Mouse (Mus musculus): ENCODE measurements around the gene Ccdc92b. TPM values are rescaled to one million over a fixed set of nuclear protein-coding genes. Genes with fewer than 3 reads are reported as not detected.
A peak's percentile ranks its signal among the peaks of the same experiment; 100 is the strongest.

The Ccdc92b gene
- polyA plus RNA-seq, 1 experiment from 2014 or later = 0.29 TPM

DNA sequence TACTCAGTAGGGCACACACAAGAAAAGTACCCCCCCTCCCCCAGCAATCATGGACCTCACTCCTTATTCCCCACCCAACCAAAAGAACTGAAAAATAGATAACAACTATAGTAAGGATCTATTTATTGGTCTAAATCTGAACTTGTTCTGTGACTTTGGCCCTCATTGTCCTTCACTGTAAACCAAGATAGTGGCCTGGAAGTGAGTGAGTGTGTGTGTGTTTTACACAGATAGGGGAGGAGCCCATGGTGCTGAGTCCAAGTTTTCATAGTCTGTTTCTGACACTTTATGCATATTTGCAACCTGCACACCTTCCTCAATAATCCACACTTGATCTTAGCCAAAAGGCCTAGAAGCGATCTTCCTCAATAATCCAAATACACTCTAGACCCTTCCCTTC, 29.3 kb downstream of the Ccdc92b start:
- no peaks in the 10 kb centered on the region for H3K36me3 ChIP-seq (ENCODE audit: control insufficient read depth, insufficient read depth, low read length)
- peak overlapping the region; percentile 91 for H3K9ac ChIP-seq (ENCODE audit: low read depth, low read length)
- peak overlapping the region; percentile 96 for H3K4me3 ChIP-seq (ENCODE audit: low read length)
- no peaks in the 10 kb centered on the region for H3K27me3 ChIP-seq (replicated peaks; ENCODE audit: control insufficient read depth, insufficient read depth, low read length)
- peak; percentile 44 for ATAC-seq
- H3K4me1 ChIP-seq (ENCODE audit: control insufficient read depth, insufficient read depth, low read length) = peaks cover 35% of the 10 kb centered on the region
- WGBS = 3% methylated on average over 1 of the region's 1 CpGs
- no peaks in the 10 kb centered on the region for H3K9me3 ChIP-seq (ENCODE audit: control insufficient read depth, low read length)
- H3K27ac ChIP-seq (ENCODE audit: low read length) = peak overlapping the region; percentile 93
- peak overlapping the region; percentile 65 for H3K4me2 ChIP-seq (ENCODE audit: low read depth, low read length)

DNA sequence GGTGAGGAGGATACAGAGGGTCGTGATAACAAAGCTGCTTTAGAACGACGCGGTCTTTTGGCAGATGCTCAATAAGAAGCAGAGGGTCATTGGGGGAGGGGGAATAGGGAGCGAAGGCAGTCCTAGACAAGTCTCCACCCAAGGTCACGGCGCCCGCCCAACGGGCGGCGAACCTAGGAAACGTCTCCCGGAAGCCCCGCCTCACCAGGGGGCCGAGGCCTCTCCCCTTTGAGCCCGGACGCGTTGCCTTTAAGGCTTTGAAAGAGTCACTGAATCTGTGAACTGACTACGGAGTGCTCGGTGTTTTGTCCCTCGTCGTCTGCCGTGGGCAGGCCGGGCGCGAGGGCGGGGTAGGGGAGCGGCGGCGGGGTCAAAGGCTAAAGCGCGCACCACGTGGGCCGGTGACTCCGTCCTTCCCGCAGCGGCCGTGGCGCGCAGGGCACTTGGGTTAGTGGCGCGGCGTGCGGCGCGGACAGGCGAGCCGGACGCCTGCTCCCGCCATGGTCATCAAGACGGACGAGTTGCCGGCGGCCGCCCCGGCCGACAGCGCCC, 29.8 kb downstream of the Ccdc92b start, which contains the start of gene Cluh:
Gene Cluh, plus strand, starts transcription at position 401 of the 552 bp plus-strand sequence.
- Histone ChIP-seq H3K4me3 (ENCODE audit: low read length) (peak within 1 kb of the TSS; percentile 96), H3K9me3 (ENCODE audit: control insufficient read depth, low read length) (no peaks in the 10 kb centered on the region), H3K9ac (ENCODE audit: low read depth, low read length) (peak within 1 kb of the TSS; percentile 91), H3K27ac (ENCODE audit: low read length) (peak within 1 kb of the TSS; percentile 93), H3K36me3 (ENCODE audit: control insufficient read depth, insufficient read depth, low read length) (no peaks in the 10 kb centered on the region), H3K4me2 (ENCODE audit: low read depth, low read length) (peak within 1 kb of the TSS; percentile 81), H3K27me3 (replicated peaks; ENCODE audit: control insufficient read depth, insufficient read depth, low read length) (no peaks in the 10 kb centered on the region), H3K4me1 (ENCODE audit: control insufficient read depth, insufficient read depth, low read length) (peaks cover 35% of the 10 kb centered on the region)
- peak; percentile 86 for ATAC-seq
- under 1% methylated on average over 57 of the region's 58 CpGs for WGBS

DNA sequence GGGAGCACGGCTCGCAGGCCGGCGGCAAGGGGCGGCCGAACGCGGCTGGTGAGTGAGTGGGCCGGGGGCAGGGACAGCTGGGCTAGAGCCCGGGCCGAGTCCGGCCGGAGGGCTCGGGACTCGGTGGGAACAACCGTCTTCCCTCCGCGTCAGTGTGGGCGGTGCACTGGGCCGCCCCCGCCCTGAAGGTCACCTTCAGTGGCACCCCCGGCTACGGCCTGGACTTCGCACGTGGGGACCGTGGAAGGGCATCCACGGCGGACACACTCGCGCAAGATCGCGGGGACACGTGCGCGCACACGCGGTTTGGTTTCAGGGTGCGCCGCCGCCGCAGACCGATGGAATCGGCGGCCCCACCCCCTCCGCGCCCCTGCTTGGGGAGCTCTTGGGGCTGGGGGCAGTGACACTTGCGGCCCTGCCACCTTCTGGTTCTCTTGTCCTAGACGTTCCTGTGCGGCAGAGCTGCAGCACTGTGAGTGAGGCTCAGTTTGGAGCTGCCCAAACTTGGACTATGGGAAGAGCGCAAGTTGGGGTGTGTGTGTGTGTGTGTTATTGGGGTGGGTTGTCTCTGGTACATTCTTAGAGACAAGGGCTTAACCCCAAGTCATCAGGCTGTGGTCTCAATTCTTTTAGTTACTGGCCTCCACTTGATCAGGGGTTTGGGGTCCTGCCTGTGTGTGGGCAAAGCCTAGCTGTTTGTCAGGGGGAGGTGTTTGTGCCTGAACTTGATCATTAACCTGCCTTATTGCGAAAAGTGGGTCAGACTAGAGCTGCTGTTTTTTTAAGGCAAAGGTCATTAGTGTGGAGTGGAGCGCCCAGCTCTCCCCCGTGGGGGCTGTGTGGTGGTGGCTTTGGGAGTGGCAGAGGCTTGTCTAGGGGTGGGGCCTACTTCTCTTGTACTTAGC, 30.5 kb downstream of the Ccdc92b start:
- Histone ChIP-seq H3K9ac (ENCODE audit: low read depth, low read length) (peak overlapping the region; percentile 91), H3K27me3 (replicated peaks; ENCODE audit: control insufficient read depth, insufficient read depth, low read length) (no peaks in the 10 kb centered on the region), H3K27ac (ENCODE audit: low read length) (peak overlapping the region; percentile 93), H3K36me3 (ENCODE audit: control insufficient read depth, insufficient read depth, low read length) (no peaks in the 10 kb centered on the region), H3K9me3 (ENCODE audit: control insufficient read depth, low read length) (no peaks in the 10 kb centered on the region), H3K4me1 (ENCODE audit: control insufficient read depth, insufficient read depth, low read length) (peaks cover 35% of the 10 kb centered on the region), H3K4me3 (ENCODE audit: low read length) (peak overlapping the region; percentile 96), H3K4me2 (ENCODE audit: low read depth, low read length) (peak overlapping the region; percentile 81)
- under 1% methylated on average over 53 of the region's 53 CpGs for WGBS
- ATAC-seq = peak; percentile 69

DNA sequence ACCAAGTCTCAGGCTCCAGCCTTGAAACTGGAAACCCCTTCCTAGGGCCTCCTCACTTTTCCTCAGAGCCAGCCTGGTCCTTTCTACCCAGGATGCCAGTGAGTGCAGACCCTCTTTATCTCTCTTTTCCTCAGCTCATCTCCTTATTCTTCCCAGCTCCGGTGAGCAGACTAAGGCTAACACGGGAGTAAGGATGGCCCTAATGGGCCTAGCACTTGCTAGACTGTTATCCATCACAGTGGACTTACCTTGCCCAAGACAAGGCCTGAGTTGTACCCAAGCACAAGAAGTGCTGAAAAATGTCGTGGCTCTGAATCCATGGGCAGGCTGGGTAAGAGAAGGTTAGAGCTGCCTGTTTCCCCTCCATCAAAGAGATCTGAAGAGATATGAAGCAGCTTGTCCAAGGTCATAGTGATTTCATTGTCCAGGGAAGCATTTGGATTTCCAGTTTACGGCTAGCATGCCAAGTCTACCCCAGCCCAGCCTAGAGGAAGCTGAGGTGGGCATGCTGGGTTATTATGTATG, 31.2 kb downstream of the Ccdc92b start:
- no peaks in the 10 kb centered on the region for H3K36me3 ChIP-seq (ENCODE audit: control insufficient read depth, insufficient read depth, low read length)
- H3K27me3 ChIP-seq (replicated peaks; ENCODE audit: control insufficient read depth, insufficient read depth, low read length) = no peaks in the 10 kb centered on the region
- no peak for ATAC-seq
- H3K9ac ChIP-seq (ENCODE audit: low read depth, low read length) = peak overlapping the region; percentile 91
- peak overlapping the region; percentile 81 for H3K4me2 ChIP-seq (ENCODE audit: low read depth, low read length)
- WGBS = 42% methylated on average over 4 of the region's 4 CpGs
- peaks cover 35% of the 10 kb centered on the region for H3K4me1 ChIP-seq (ENCODE audit: control insufficient read depth, insufficient read depth, low read length)
- peak overlapping the region; percentile 96 for H3K4me3 ChIP-seq (ENCODE audit: low read length)
- peak overlapping the region; percentile 93; the same call in 1 of the 2 replicates for H3K27ac ChIP-seq (ENCODE audit: low read length)
- H3K9me3 ChIP-seq (ENCODE audit: control insufficient read depth, low read length) = no peaks in the 10 kb centered on the region

GRCm38 (mm10) chr11:74652791-74653191, 33.4 kb downstream of the Ccdc92b start:
- Histone ChIP-seq H3K4me1 (ENCODE audit: control insufficient read depth, insufficient read depth, low read length) (peaks cover 35% of the 10 kb centered on the region), H3K36me3 (ENCODE audit: control insufficient read depth, insufficient read depth, low read length) (peaks cover 9% of the 10 kb centered on the region), H3K9ac (ENCODE audit: low read depth, low read length) (peak overlapping the region; percentile 1; the same call in 1 of the 2 replicates), H3K4me3 (ENCODE audit: low read length) (no peak overlapping the region), H3K9me3 (ENCODE audit: control insufficient read depth, low read length) (0 out of 2 replicates have a peak, but pooled peaks cover under 1% of the 10 kb centered on the region), H3K27ac (ENCODE audit: low read length) (0 out of 2 replicates have a peak overlapping the region, but pooled peaks have one; percentile 7), H3K4me2 (ENCODE audit: low read depth, low read length) (peak overlapping the region; percentile 25; the same call in 1 of the 2 replicates), H3K27me3 (replicated peaks; ENCODE audit: control insufficient read depth, insufficient read depth, low read length) (no peaks in the 10 kb centered on the region)
- ATAC-seq = no peak
- WGBS = 84% methylated on average over 4 of the region's 4 CpGs

GRCm38 (mm10) chr11:74653385-74653784, 34.0 kb downstream of the Ccdc92b start:
- WGBS = 55% methylated on average over 6 of the region's 6 CpGs
- Histone ChIP-seq H3K4me1 (ENCODE audit: control insufficient read depth, insufficient read depth, low read length) (peaks cover 31% of the 10 kb centered on the region), H3K9me3 (ENCODE audit: control insufficient read depth, low read length) (0 out of 2 replicates have a peak, but pooled peaks cover 4% of the 10 kb centered on the region), H3K4me3 (ENCODE audit: low read length) (no peak overlapping the region), H3K36me3 (ENCODE audit: control insufficient read depth, insufficient read depth, low read length) (peaks cover 14% of the 10 kb centered on the region), H3K27ac (ENCODE audit: low read length) (0 out of 2 replicates have a peak overlapping the region, but pooled peaks have one; percentile 7), H3K9ac (ENCODE audit: low read depth, low read length) (peak overlapping the region; percentile 1; the same call in 1 of the 2 replicates), H3K27me3 (replicated peaks; ENCODE audit: control insufficient read depth, insufficient read depth, low read length) (no peaks in the 10 kb centered on the region), H3K4me2 (ENCODE audit: low read depth, low read length) (0 out of 2 replicates have a peak overlapping the region, but pooled peaks have one; percentile 7)
- no peak for ATAC-seq

GRCm38 (mm10) chr11:74655941-74656340, 36.5 kb downstream of the Ccdc92b start:
- H3K36me3 ChIP-seq (ENCODE audit: control insufficient read depth, insufficient read depth, low read length) = peaks cover 28% of the 10 kb centered on the region
- no peak for ATAC-seq
- H3K27ac ChIP-seq (ENCODE audit: low read length) = no peak overlapping the region
- H3K9me3 ChIP-seq (ENCODE audit: control insufficient read depth, low read length) = 0 out of 2 replicates have a peak, but pooled peaks cover 4% of the 10 kb centered on the region
- H3K4me3 ChIP-seq (ENCODE audit: low read length) = no peak overlapping the region
- H3K4me1 ChIP-seq (ENCODE audit: control insufficient read depth, insufficient read depth, low read length) = peaks cover 21% of the 10 kb centered on the region
- 84% methylated on average over 3 of the region's 3 CpGs for whole genome bisulfite sequencing
- no peaks in the 10 kb centered on the region for H3K27me3 ChIP-seq (replicated peaks; ENCODE audit: control insufficient read depth, insufficient read depth, low read length)
- no peak overlapping the region for H3K9ac ChIP-seq (ENCODE audit: low read depth, low read length)
- H3K4me2 ChIP-seq (ENCODE audit: low read depth, low read length) = no peak overlapping the region

DNA sequence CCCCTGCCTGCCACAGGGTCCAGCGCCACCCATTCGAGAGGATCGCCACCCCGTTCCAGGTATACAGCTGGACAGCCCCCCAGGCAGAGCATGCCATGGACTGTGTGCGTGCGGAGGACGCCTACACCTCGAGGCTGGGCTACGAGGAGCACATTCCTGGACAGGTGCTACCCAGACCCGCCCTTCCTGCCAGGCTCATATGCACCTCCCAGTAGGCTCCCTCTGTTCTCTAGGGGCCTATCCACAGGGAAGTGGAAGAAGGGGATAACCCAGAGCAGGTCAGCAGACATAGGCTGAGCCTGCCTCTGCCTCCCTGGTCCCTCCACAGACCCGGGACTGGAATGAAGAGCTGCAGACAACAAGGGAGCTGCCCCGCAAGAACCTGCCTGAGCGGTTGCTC, 40.9 kb downstream of the Ccdc92b start:
- H3K4me3 ChIP-seq (ENCODE audit: low read length) = no peak overlapping the region
- 90% methylated on average over 13 of the region's 13 CpGs for WGBS
- peaks cover 57% of the 10 kb centered on the region for H3K36me3 ChIP-seq (ENCODE audit: control insufficient read depth, insufficient read depth, low read length)
- no peak overlapping the region for H3K27ac ChIP-seq (ENCODE audit: low read length)
- no peaks in the 10 kb centered on the region for H3K4me1 ChIP-seq (ENCODE audit: control insufficient read depth, insufficient read depth, low read length)
- peak; percentile 30; the same call in 1 of the 2 replicates for ATAC-seq
- no peak overlapping the region for H3K4me2 ChIP-seq (ENCODE audit: low read depth, low read length)
- 0 out of 2 replicates have a peak, but pooled peaks cover 4% of the 10 kb centered on the region for H3K9me3 ChIP-seq (ENCODE audit: control insufficient read depth, low read length)
- no peak overlapping the region for H3K9ac ChIP-seq (ENCODE audit: low read depth, low read length)
- no peaks in the 10 kb centered on the region for H3K27me3 ChIP-seq (replicated peaks; ENCODE audit: control insufficient read depth, insufficient read depth, low read length)

GRCm38 (mm10) chr11:74661641-74662040, 42.2 kb downstream of the Ccdc92b start:
- peaks cover 60% of the 10 kb centered on the region for H3K36me3 ChIP-seq (ENCODE audit: control insufficient read depth, insufficient read depth, low read length)
- no peak overlapping the region for H3K4me2 ChIP-seq (ENCODE audit: low read depth, low read length)
- WGBS = 92% methylated on average over 19 of the region's 19 CpGs
- H3K27ac ChIP-seq (ENCODE audit: low read length) = no peak overlapping the region
- no peaks in the 10 kb centered on the region for H3K27me3 ChIP-seq (replicated peaks; ENCODE audit: control insufficient read depth, insufficient read depth, low read length)
- H3K9me3 ChIP-seq (ENCODE audit: control insufficient read depth, low read length) = 0 out of 2 replicates have a peak, but pooled peaks cover 4% of the 10 kb centered on the region
- no peak overlapping the region for H3K9ac ChIP-seq (ENCODE audit: low read depth, low read length)
- no peak for ATAC-seq
- no peak overlapping the region for H3K4me3 ChIP-seq (ENCODE audit: low read length)
- no peaks in the 10 kb centered on the region for H3K4me1 ChIP-seq (ENCODE audit: control insufficient read depth, insufficient read depth, low read length)
